Mouse (Mus musculus): ENCODE measurements around the gene Nkd1. TPM values are rescaled to one million over a fixed set of nuclear protein-coding genes. Genes with fewer than 3 reads are reported as not detected.

Gene Nkd1
- polyA plus RNA-seq, 1 experiment from 2014 or later: 66.9 TPM

- Histone ChIP-seq H3K27ac (ENCODE audit: low read length) (peak overlapping the region; percentile 79), H3K4me1 (ENCODE audit: insufficient read depth, low read length) (peaks cover 29% of the 10 kb centered on the region), H3K9me3 (ENCODE audit: low read length) (peaks cover 9% of the 10 kb centered on the region), H3K27me3 (ENCODE audit: insufficient read depth, low read length) (no peaks in the 10 kb centered on the region), H3K36me3 (ENCODE audit: insufficient read depth, low read length) (no peaks in the 10 kb centered on the region), H3K9ac (replicated peaks; ENCODE audit: low read length) (peak overlapping the region; percentile 44; the same call in 1 of the 2 replicates), H3K4me3 (ENCODE audit: low read length) (peak overlapping the region; percentile 32), H3K4me2 (replicated peaks; ENCODE audit: low read depth, low read length) (peak overlapping the region; percentile 57)
- WGBS: 4% methylated on average over 10 of the region's 10 CpGs
- ATAC-seq (ENCODE audit: low FRiP score, low TSS enrichment): no peak
Observed at GRCm38 (mm10) chr8:88603446-88603989, 82.4 kb downstream of the Nkd1 start.

- Histone ChIP-seq H3K27me3 (ENCODE audit: insufficient read depth, low read length) (no peaks in the 10 kb centered on the region), H3K4me2 (replicated peaks; ENCODE audit: low read depth, low read length) (peak overlapping the region; percentile 57), H3K9ac (replicated peaks; ENCODE audit: low read length) (peak overlapping the region; percentile 44; the same call in 1 of the 2 replicates), H3K9me3 (ENCODE audit: low read length) (peaks cover 9% of the 10 kb centered on the region), H3K36me3 (ENCODE audit: insufficient read depth, low read length) (no peaks in the 10 kb centered on the region), H3K4me1 (ENCODE audit: insufficient read depth, low read length) (peaks cover 26% of the 10 kb centered on the region), H3K4me3 (ENCODE audit: low read length) (peak overlapping the region; percentile 32), H3K27ac (ENCODE audit: low read length) (peak overlapping the region; percentile 79)
- 4% methylated on average over 19 of the region's 20 CpGs for WGBS
- peak; percentile 93 for ATAC-seq (ENCODE audit: low FRiP score, low TSS enrichment)
Observed at GRCm38 (mm10) chr8:88604065-88605038, 83.2 kb downstream of the Nkd1 start.

GRCm38 (mm10) chr8:88605361-88606040, 84.3 kb downstream of the Nkd1 start:
- Histone ChIP-seq H3K4me1 (ENCODE audit: insufficient read depth, low read length) (peaks cover 26% of the 10 kb centered on the region), H3K9ac (replicated peaks; ENCODE audit: low read length) (no peak overlapping the region), H3K27ac (ENCODE audit: low read length) (peak overlapping the region; percentile 51; the same call in 1 of the 2 replicates), H3K36me3 (ENCODE audit: insufficient read depth, low read length) (no peaks in the 10 kb centered on the region), H3K4me3 (ENCODE audit: low read length) (no peak overlapping the region), H3K4me2 (replicated peaks; ENCODE audit: low read depth, low read length) (no peak overlapping the region), H3K9me3 (ENCODE audit: low read length) (peaks cover 9% of the 10 kb centered on the region), H3K27me3 (ENCODE audit: insufficient read depth, low read length) (no peaks in the 10 kb centered on the region)
- 34% methylated on average over 13 of the region's 13 CpGs for WGBS
- ATAC-seq (ENCODE audit: low FRiP score, low TSS enrichment): no peak

GRCm38 (mm10) chr8:88609036-88609435, 87.9 kb downstream of the Nkd1 start:
- Histone ChIP-seq H3K36me3 (ENCODE audit: insufficient read depth, low read length) (no peaks in the 10 kb centered on the region), H3K9me3 (ENCODE audit: low read length) (no peaks in the 10 kb centered on the region), H3K9ac (replicated peaks; ENCODE audit: low read length) (no peak overlapping the region), H3K4me2 (replicated peaks; ENCODE audit: low read depth, low read length) (no peak overlapping the region), H3K27me3 (ENCODE audit: insufficient read depth, low read length) (no peaks in the 10 kb centered on the region), H3K4me3 (ENCODE audit: low read length) (no peak overlapping the region), H3K4me1 (ENCODE audit: insufficient read depth, low read length) (peaks cover 19% of the 10 kb centered on the region), H3K27ac (ENCODE audit: low read length) (no peak overlapping the region)
- ATAC-seq (ENCODE audit: low FRiP score, low TSS enrichment): no peak
- WGBS: 88% methylated on average over 8 of the region's 8 CpGs

GRCm38 (mm10) chr8:88610271-88610670, 89.1 kb downstream of the Nkd1 start:
- H3K4me1 ChIP-seq (ENCODE audit: insufficient read depth, low read length): peaks cover 7% of the 10 kb centered on the region
- 64% methylated on average over 6 of the region's 6 CpGs for WGBS
- H3K27me3 ChIP-seq (ENCODE audit: insufficient read depth, low read length): no peaks in the 10 kb centered on the region
- ATAC-seq (ENCODE audit: low FRiP score, low TSS enrichment): no peak
- no peak overlapping the region for H3K9ac ChIP-seq (replicated peaks; ENCODE audit: low read length)
- no peaks in the 10 kb centered on the region for H3K36me3 ChIP-seq (ENCODE audit: insufficient read depth, low read length)
- no peak overlapping the region for H3K4me2 ChIP-seq (replicated peaks; ENCODE audit: low read depth, low read length)
- no peak overlapping the region for H3K4me3 ChIP-seq (ENCODE audit: low read length)
- no peaks in the 10 kb centered on the region for H3K9me3 ChIP-seq (ENCODE audit: low read length)
- no peak overlapping the region for H3K27ac ChIP-seq (ENCODE audit: low read length)

- no peak overlapping the region for H3K4me2 ChIP-seq (replicated peaks; ENCODE audit: low read depth, low read length)
- H3K36me3 ChIP-seq (ENCODE audit: insufficient read depth, low read length): no peaks in the 10 kb centered on the region
- no peaks in the 10 kb centered on the region for H3K9me3 ChIP-seq (ENCODE audit: low read length)
- H3K27me3 ChIP-seq (ENCODE audit: insufficient read depth, low read length): no peaks in the 10 kb centered on the region
- no peak overlapping the region for H3K9ac ChIP-seq (replicated peaks; ENCODE audit: low read length)
- H3K27ac ChIP-seq (ENCODE audit: low read length): no peak overlapping the region
- 61% methylated on average over 5 of the region's 5 CpGs for WGBS
- H3K4me3 ChIP-seq (ENCODE audit: low read length): no peak overlapping the region
- ATAC-seq (ENCODE audit: low FRiP score, low TSS enrichment): no peak
- H3K4me1 ChIP-seq (ENCODE audit: insufficient read depth, low read length): peaks cover 8% of the 10 kb centered on the region; the same call in 1 of the 2 replicates
Observed at GRCm38 (mm10) chr8:88614981-88615380, 93.8 kb downstream of the Nkd1 start.

- no peak overlapping the region for H3K4me2 ChIP-seq (replicated peaks; ENCODE audit: low read depth, low read length)
- peaks cover 12% of the 10 kb centered on the region; the same call in 1 of the 2 replicates for H3K4me1 ChIP-seq (ENCODE audit: insufficient read depth, low read length)
- ATAC-seq (ENCODE audit: low FRiP score, low TSS enrichment): no peak
- H3K36me3 ChIP-seq (ENCODE audit: insufficient read depth, low read length): no peaks in the 10 kb centered on the region
- WGBS: 52% methylated on average over 5 of the region's 5 CpGs
- H3K9me3 ChIP-seq (ENCODE audit: low read length): no peaks in the 10 kb centered on the region
- no peak overlapping the region for H3K9ac ChIP-seq (replicated peaks; ENCODE audit: low read length)
- H3K27ac ChIP-seq (ENCODE audit: low read length): no peak overlapping the region
- H3K4me3 ChIP-seq (ENCODE audit: low read length): no peak overlapping the region
- H3K27me3 ChIP-seq (ENCODE audit: insufficient read depth, low read length): no peaks in the 10 kb centered on the region
Observed at GRCm38 (mm10) chr8:88618612-88619011, 97.5 kb downstream of the Nkd1 start.

GRCm38 (mm10) chr8:88619513-88619912, 98.4 kb downstream of the Nkd1 start:
- Histone ChIP-seq H3K9me3 (ENCODE audit: low read length) (no peaks in the 10 kb centered on the region), H3K27me3 (ENCODE audit: insufficient read depth, low read length) (no peaks in the 10 kb centered on the region), H3K9ac (replicated peaks; ENCODE audit: low read length) (no peak overlapping the region), H3K4me3 (ENCODE audit: low read length) (no peak overlapping the region), H3K36me3 (ENCODE audit: insufficient read depth, low read length) (no peaks in the 10 kb centered on the region), H3K4me2 (replicated peaks; ENCODE audit: low read depth, low read length) (no peak overlapping the region), H3K4me1 (ENCODE audit: insufficient read depth, low read length) (peaks cover 12% of the 10 kb centered on the region; the same call in 1 of the 2 replicates), H3K27ac (ENCODE audit: low read length) (no peak overlapping the region)
- 78% methylated on average over 3 of the region's 3 CpGs for WGBS
- no peak for ATAC-seq (ENCODE audit: low FRiP score, low TSS enrichment)

- Histone ChIP-seq H3K27ac (ENCODE audit: low read length) (no peak overlapping the region), H3K9me3 (ENCODE audit: low read length) (no peaks in the 10 kb centered on the region), H3K36me3 (ENCODE audit: insufficient read depth, low read length) (no peaks in the 10 kb centered on the region), H3K4me1 (ENCODE audit: insufficient read depth, low read length) (peaks cover 12% of the 10 kb centered on the region; the same call in 1 of the 2 replicates), H3K4me2 (replicated peaks; ENCODE audit: low read depth, low read length) (no peak overlapping the region), H3K27me3 (ENCODE audit: insufficient read depth, low read length) (peaks cover 5% of the 10 kb centered on the region; the same call in 1 of the 2 replicates), H3K4me3 (ENCODE audit: low read length) (no peak overlapping the region), H3K9ac (replicated peaks; ENCODE audit: low read length) (no peak overlapping the region)
- ATAC-seq (ENCODE audit: low FRiP score, low TSS enrichment): no peak
- WGBS: 37% methylated on average over 5 of the region's 5 CpGs
Observed at GRCm38 (mm10) chr8:88620931-88621330, 99.8 kb downstream of the Nkd1 start.

Data from kidney, embryonic 16.5 days (tissue).